Mouse (Mus musculus) gastrocnemius, postnatal 10 days (tissue): ENCODE results near the gene Zkscan6. TPM values are rescaled to one million over a fixed set of nuclear protein-coding genes. Genes with fewer than 3 reads are reported as not detected.
A peak's percentile ranks its signal among the peaks of the same experiment; 100 is the strongest.

Experiments
- DNase-seq: peaks from one replicate; pipeline ENCODE4 v3.0.0; 2021; ENCODE audit warnings: mixed read lengths
- total RNA-seq, 2 experiments: library from RNA; stranded (reverse); gene quantifications; 2 replicates each; pipeline ENCODE4 v1.2.3; 2021

The Zkscan6 gene
- total RNA-seq, 2 experiments from 2014 or later, result 4.4 to 5.3 TPM

DNA sequence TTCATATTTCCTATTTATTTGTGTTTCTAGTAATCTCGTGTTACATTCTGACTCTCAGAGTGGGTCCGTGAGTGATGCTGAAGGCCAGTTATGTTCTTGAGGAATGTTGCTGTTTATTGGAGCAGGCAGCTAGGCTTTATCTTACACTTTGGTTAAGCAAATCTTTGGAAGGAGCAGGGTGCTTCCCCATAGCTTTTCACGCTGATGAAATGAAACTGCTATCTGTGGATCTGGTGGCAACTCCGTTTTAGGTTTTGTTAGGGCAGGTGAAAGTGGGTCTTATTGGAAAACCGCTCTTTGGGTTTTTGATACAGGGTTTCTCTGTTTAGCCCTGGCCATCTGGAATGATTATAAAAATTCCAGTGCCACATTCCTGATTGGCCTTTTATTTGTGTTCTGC, 5.1 kb downstream of the Zkscan6 start:
- no peak for DNase-seq

DNA sequence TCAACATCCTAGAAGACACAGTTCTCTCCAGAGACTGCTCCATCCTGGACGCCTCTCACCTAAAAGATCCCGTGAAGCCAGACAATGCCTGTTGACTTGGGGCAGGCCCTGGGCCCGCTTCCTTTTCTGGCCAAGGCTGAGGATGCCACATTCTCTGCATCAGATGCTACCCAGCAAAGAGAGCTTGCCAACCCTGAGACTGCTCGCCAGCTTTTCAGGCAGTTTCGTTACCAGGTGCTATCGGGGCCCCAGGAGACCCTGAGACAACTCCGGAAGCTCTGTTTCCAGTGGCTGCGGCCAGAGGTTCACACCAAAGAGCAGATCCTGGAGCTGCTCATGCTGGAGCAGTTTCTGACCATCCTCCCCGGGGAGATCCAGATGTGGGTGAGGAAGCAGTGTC, 7.4 kb downstream of the Zkscan6 start:
- DNase-seq, result no peak

- DNase-seq, result no peak
These were observed 9.3 kb downstream of the Zkscan6 start for GRCm38 (mm10) chr11:65816237-65816636.

GRCm38 (mm10) chr11:65818193-65818592, 11.2 kb downstream of the Zkscan6 start:
- DNase-seq, result no peak

DNA sequence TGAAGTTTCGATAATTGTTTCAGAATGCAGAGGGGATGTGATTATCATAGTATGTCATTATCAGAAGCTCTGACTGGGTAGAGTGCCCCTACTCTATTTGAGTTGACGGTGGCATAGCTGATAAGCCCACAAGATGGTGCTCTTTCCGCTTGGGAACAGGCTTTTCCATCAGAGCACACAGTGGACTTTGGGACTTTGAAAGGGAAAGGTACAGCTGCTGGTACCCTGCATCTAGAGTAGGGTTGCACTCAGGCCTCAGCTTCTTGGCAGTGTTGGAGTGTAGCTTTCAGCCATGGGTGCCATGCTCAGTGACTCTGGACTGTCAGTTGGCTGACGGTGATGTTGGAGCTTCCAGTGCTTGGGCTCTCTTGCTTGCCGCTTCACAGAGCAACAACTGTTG, 13.3 kb downstream of the Zkscan6 start:
- no peak for DNase-seq

DNA sequence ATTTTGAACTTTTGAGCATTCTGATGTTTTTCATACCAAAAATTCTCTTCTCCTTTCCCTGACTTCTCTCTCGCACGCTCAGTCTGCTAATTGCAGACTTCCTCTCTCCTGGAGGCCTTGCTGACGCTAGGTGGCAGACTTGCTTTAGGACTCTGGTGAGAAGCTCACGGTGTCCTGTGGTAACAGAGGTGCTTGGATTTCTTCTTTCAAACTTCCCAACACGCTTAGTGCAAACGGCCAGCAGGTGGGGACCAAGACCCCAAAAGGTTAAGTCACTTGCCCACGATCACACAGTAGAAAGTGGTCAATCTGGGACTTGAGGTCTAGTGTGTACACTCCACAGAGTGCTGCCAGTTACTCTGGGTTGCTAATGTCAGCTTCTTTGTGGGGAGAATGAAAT, 13.9 kb downstream of the Zkscan6 start:
- DNase-seq, result peak; percentile 67

DNA sequence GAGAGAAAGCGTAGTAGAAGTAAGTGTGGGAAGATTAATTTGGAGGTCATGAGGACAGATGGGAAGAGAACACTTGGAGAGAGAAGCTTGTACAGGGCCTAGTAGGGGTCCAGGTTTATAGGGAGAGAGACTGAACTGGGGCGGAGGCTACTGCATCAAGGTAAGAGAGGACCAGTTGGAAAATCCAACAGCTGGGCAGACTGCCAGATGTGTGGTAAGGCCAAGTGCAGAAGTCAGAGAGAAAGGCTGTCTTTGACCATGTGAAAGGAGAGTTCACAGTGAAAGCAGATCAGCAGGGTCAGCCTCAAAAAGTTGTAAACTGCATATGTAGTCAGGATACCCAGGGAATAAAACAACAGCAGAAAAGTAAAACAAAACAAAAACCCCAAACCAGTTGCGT, 17.6 kb downstream of the Zkscan6 start:
- no peak for DNase-seq

DNA sequence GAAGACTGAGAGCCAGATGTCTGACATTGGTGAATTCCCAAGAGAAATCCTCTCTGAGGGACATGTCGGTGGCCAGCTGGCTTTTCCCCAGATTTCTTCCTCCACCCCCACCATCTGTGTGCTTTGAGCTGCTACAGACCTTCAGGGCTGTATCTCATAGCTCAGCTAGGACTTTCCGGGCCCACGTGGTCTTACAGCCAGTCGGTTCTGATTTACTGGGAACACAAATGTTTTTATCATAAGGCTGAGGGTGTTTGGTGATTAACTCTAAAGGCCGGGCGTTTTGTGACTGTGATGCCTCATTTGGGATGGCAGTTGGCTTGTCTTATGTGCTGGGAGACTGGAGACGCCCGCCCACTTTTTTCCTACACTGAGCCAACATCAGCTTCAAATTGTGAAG, 32.0 kb downstream of the Zkscan6 start:
- DNase-seq, result peak; percentile 9

GRCm38 (mm10) chr11:65846446-65846845, 39.5 kb downstream of the Zkscan6 start:
- no peak for DNase-seq

GRCm38 (mm10) chr11:65852066-65852465, 45.1 kb downstream of the Zkscan6 start:
- DNase-seq, result no peak

- no peak for DNase-seq
These were observed 54.5 kb downstream of the Zkscan6 start for GRCm38 (mm10) chr11:65861476-65861875.

- no peak for DNase-seq
These were observed 70.3 kb downstream of the Zkscan6 start for GRCm38 (mm10) chr11:65877146-65877775.

Other genes with a start within 250 kb of the Zkscan6 start
- 10 to 100 TPM; 56.4 to 57.3 TPM for gene Map2k4, start 18.9 kb upstream of the Zkscan6 start, total RNA-seq